Mouse (Mus musculus): ENCODE measurements around the gene Chrnb1.

- TF ChIP-seq GATA1 (IDR thresholded peaks at IDR 0.05; ENCODE audit: borderline replicate concordance, low read length) (no peak), FLI1 (IDR thresholded peaks at IDR 0.05; ENCODE audit: low read length) (no peak)
Measured at GRCm38 (mm10) chr11:69775716-69776115, 20.0 kb downstream of the Chrnb1 start.
